Mouse (Mus musculus) liver, adult 2 months (tissue): ENCODE results near the gene Stat1.

ENCODE experiments used
- CTCF ChIP-seq: fragments of 200-500 bp; IDR thresholded peaks from 2 replicates; pipeline ENCODE4 v1.5.1; 2011; ENCODE audit warnings: low read depth, low read length, control low read depth
- POLR2A ChIP-seq: fragments of 200-500 bp; IDR thresholded peaks from 2 replicates; pipeline ENCODE4 v1.6.1; 2011; ENCODE audit warnings: low read length, control low read depth; ENCODE audit not compliant: insufficient read depth; ENCODE audit errors: extremely low read depth

GRCm38 (mm10) chr1:52079724-52080367 is 39.4 kb upstream of the Stat1 start:
- TF ChIP-seq POLR2A = no peak
- no peak for TF ChIP-seq CTCF
